In the genomic region with DNA sequence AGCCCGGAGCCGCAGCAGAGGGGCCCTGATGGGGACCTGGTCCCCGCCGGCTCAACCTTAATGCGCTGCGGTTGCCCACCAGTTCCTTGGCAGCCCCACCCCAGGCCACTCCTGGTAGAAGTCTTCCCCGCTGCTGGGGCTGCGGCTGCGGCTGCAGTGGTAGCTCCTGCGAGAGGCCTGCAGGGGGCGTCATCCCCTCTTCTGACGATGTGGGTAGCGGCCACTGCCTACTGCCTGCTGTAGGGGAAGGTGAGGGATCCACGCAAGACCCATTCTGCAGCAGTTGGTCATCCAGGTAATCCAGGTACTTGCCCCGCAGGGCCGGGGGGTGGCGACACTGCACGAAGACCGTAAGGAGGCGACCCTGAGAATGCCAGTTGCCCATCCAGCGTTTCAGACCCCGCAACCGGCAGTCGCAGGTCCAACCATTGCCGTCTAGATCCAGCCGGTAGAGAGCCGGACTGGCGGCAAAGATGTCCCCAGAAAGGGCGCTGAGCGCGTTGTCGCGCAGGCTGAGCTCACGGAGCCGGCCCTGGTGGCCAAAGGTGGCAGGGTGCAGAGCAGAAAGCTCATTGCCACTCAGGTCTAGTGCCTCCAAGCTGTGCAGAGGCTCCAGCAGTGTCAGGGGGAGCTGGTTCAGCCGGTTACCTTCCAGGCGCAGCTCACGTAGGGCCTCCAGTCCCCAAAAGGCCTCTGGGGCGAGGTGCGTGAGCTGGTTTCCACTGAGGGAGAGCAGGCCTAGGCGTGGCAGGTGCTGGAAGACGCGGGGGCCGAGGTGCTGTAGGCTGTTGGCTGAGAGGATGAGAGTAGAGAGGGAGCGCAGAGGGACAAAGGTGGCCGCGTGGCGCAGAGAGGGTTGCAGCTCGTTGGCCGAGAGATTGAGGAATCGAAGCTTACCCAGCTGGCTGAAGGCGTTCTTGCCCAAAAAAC, we compare ENCODE assay signal across 8 mouse cellular contexts. TPM values are rescaled to one million over a fixed set of nuclear protein-coding genes. Genes with fewer than 3 reads are reported as not detected.
DNase-seq lines count a peak whose midpoint lies in the region; ATAC-seq and TF ChIP-seq lines count a peak whose summit lies in the region.

No protein-coding gene starts in this region.

- H3K27ac ChIP-seq in kidney, adult 2 months (ENCODE audit: insufficient read depth, low read depth, low read length), result peak overlapping the region; percentile 83
- H3K27ac ChIP-seq in kidney, postnatal 0 days, result peak overlapping the region; percentile 96

- TF ChIP-seq CTCF in kidney, adult 2 months (conservative IDR thresholded peaks at IDR 0.05; ENCODE audit: insufficient read depth, insufficient read length, low read depth, low read length), result peak; percentile 34; the same call in 1 of the 2 replicates
- TF ChIP-seq CTCF in kidney, postnatal 0 days (IDR thresholded peaks at IDR 0.05; ENCODE audit: low read depth), result peak; percentile 63
- peak; percentile 36 for TF ChIP-seq CTCF in lung, adult 2 months (IDR thresholded peaks at IDR 0.05; ENCODE audit: insufficient read depth, low read length)

- 0 out of 2 replicates have a peak, but pooled peaks cover 4% of the 10 kb centered on the region for H3K4me1 ChIP-seq in kidney, adult 2 months (ENCODE audit: control insufficient read depth, insufficient read depth, low read length)
- peaks cover 20% of the 10 kb centered on the region; the same call in 1 of the 2 replicates for H3K4me1 ChIP-seq in kidney, postnatal 0 days (replicated peaks; ENCODE audit: insufficient read depth, low read length)
- peaks cover 19% of the 10 kb centered on the region for H3K4me1 ChIP-seq in lung, adult 2 months (ENCODE audit: control insufficient read depth, insufficient read depth, low read length)

- no peaks in the 10 kb centered on the region for H3K9me3 ChIP-seq in kidney, postnatal 0 days (replicated peaks; ENCODE audit: low read length)

- ATAC-seq in granulocyte monocyte progenitor cell, adult 5-6 weeks (replicated peaks; ENCODE audit: poor library complexity, severe bottlenecking), result peak; percentile 33
- peak; percentile 63 for ATAC-seq in kidney, postnatal 0 days (replicated peaks; ENCODE audit: low FRiP score, low read depth)

- peak overlapping the region; percentile 56 for H3K4me3 ChIP-seq in kidney, adult 2 months (ENCODE audit: insufficient read depth, low read depth, low read length)
- H3K4me3 ChIP-seq in kidney, postnatal 0 days (replicated peaks; ENCODE audit: low read depth, low read length), result peak overlapping the region; percentile 67
- peak overlapping the region; percentile 69 for H3K4me3 ChIP-seq in lung, adult 2 months (replicated peaks; ENCODE audit: extremely low read depth, low read depth, low read length)

- H3K36me3 ChIP-seq in kidney, adult 2 months (ENCODE audit: control insufficient read depth, insufficient read depth, low read length), result no peaks in the 10 kb centered on the region
- H3K36me3 ChIP-seq in kidney, postnatal 0 days (ENCODE audit: insufficient read depth, low read length), result 0 out of 2 replicates have a peak, but pooled peaks cover 5% of the 10 kb centered on the region

- peak overlapping the region; percentile 89 for H3K9ac ChIP-seq in kidney, postnatal 0 days (ENCODE audit: low read depth, low read length)

- DNase-seq in kidney, adult 2 months, result peak; percentile 38
- no peak for DNase-seq in kidney, adult 9 months
- peak; percentile 67 for DNase-seq in embryo, embryonic 10 days (ENCODE audit: low spot score)
- peak; percentile 84 for DNase-seq in kidney, postnatal 0 days (ENCODE audit: low spot score)
- peak; percentile 59 for DNase-seq in lung, adult 2 months
- peak; percentile 35 for DNase-seq in ovary, postnatal 14 days (ENCODE audit: low spot score)
- DNase-seq in MN1 (ENCODE audit: low spot score), result no peak

- WGBS in kidney, adult 2 months, result 2% methylated on average over 52 of the region's 52 CpGs
- 1% methylated on average over 52 of the region's 52 CpGs for WGBS in kidney, postnatal 0 days
- 3% methylated on average over 52 of the region's 52 CpGs for WGBS in lung, adult 2 months

- peak overlapping the region; percentile 67 for H3K4me2 ChIP-seq in kidney, postnatal 0 days (ENCODE audit: low read length)

- no peak for TF ChIP-seq POLR2A in kidney, adult 2 months (IDR thresholded peaks at IDR 0.05; ENCODE audit: low read depth, low read length)
- TF ChIP-seq POLR2A in lung, adult 2 months (IDR thresholded peaks at IDR 0.05; ENCODE audit: borderline replicate concordance, extremely low read depth, low read depth, low read length), result no peak

- H3K27me3 ChIP-seq in kidney, adult 2 months (replicated peaks; ENCODE audit: control insufficient read depth, insufficient read depth, low read length), result no peaks in the 10 kb centered on the region
- H3K27me3 ChIP-seq in kidney, postnatal 0 days (ENCODE audit: insufficient read depth, low read length), result peaks cover 5% of the 10 kb centered on the region; the same call in 1 of the 2 replicates

RNA-seq across cellular contexts. Expression of a gene that starts 1.6 kb away (rescaled TPM):
- polyA plus RNA-seq in kidney, adult 2 months (2012; rRNA removed), result 17.3 and 18.9 TPM in 2 replicates
- not detected in 2 replicates for total RNA-seq in granulocyte monocyte progenitor cell, adult 5-6 weeks (2014; fragmentation: Nextera tagmentation)
- not detected in 2 replicates for total RNA-seq in granulocyte monocyte progenitor cell, adult 5-6 weeks (2017)
- polyA plus RNA-seq in kidney, postnatal 0 days (2015; fragmentation: Nextera tagmentation; extraction: Ambion mirVana), result 76.7 and 77.7 TPM in 2 replicates
- polyA plus RNA-seq in lung, adult 2 months (2012; rRNA removed), result 27.0 and 28.6 TPM in 2 replicates

Comparison
In these comparisons a context has a peak if more than half of its experiments do, and no peak if none do; other contexts are left out.
1. DNase-seq: peak in kidney, adult 2 months (single experiment), embryo, embryonic 10 days (single experiment), kidney, postnatal 0 days (single experiment), lung, adult 2 months (single experiment) and ovary, postnatal 14 days (single experiment); none in kidney, adult 9 months (single experiment) and MN1 (single experiment).
2. Peak in every context shown above with its lines, with median percentiles within 50 percentile points of each other: H3K4me3 ChIP-seq and CTCF ChIP-seq.